Mouse (Mus musculus) intestine, postnatal 0 days (tissue): ENCODE measurements around the gene Ndufaf2. TPM values are rescaled to one million over a fixed set of nuclear protein-coding genes. Genes with fewer than 3 reads are reported as not detected.

Source experiments
- ATAC-seq: fragments of 200-750 bp; cut with Nextera tagmentation; 2 replicates; pipeline ENCODE4 v1.8.0; 2017; ENCODE audit warnings: mild to moderate bottlenecking, moderate TSS enrichment, moderate library complexity
- H3K27ac ChIP-seq: fragments of 300-500 bp; sonication (generic); 2 replicates; pipeline ENCODE4 v1.5.1; 2014; ENCODE audit warnings: mild to moderate bottlenecking, low read depth, low read length, moderate library complexity
- H3K27me3 ChIP-seq: fragments of 300-500 bp; sonication (generic); replicated peaks from 2 replicates; pipeline ENCODE4 v1.6.1; 2014; ENCODE audit warnings: low read length, mixed read lengths; ENCODE audit not compliant: control insufficient read depth, insufficient read depth
- H3K36me3 ChIP-seq: fragments of 300-500 bp; sonication (generic); 2 replicates; pipeline ENCODE4 v1.6.1; 2014; ENCODE audit warnings: mild to moderate bottlenecking, moderate library complexity; ENCODE audit not compliant: control insufficient read depth, insufficient read depth
- H3K4me1 ChIP-seq: fragments of 300-500 bp; sonication (generic); replicated peaks from 2 replicates; pipeline ENCODE4 v1.6.1; 2014; ENCODE audit warnings: antibody characterized with exemption, low read length, mixed read lengths; ENCODE audit not compliant: control insufficient read depth, insufficient read depth
- H3K4me2 ChIP-seq: fragments of 300-500 bp; sonication (generic); replicated peaks from 2 replicates; pipeline ENCODE4 v1.6.1; 2014; ENCODE audit warnings: low read depth, mild to moderate bottlenecking, moderate library complexity
- H3K4me3 ChIP-seq: fragments of 300-500 bp; sonication (generic); 2 replicates; pipeline ENCODE4 v1.5.1; 2014; ENCODE audit warnings: low read depth, low read length
- H3K9ac ChIP-seq: fragments of 300-500 bp; sonication (generic); 2 replicates; pipeline ENCODE4 v1.6.1; 2014; ENCODE audit warnings: mild to moderate bottlenecking, low read depth, low read length
- H3K9me3 ChIP-seq: fragments of 300-500 bp; sonication (generic); 2 replicates; pipeline ENCODE4 v1.6.1; 2016; ENCODE audit warnings: mixed run types; ENCODE audit not compliant: control insufficient read depth
- CTCF ChIP-seq: sonication (generic); IDR thresholded peaks from 2 replicates; pipeline ENCODE4 v1.5.1; 2016; ENCODE audit warnings: low read depth, mild to moderate bottlenecking, control low read depth, antibody characterized with exemption, moderate library complexity
- WGBS: fragments of 180-500 bp; shearing (Covaris S2); extraction: QIAGEN DNeasy Blood & Tissue Kit; methylation state at CpG from one replicate; pipeline ENCODE4 v1.1.7; 2014; 5-methylcytosine and 5-hydroxymethylcytosine counted together
- polyA plus RNA-seq: library from polyadenylated mRNA; unstranded; fragments of >200 nt; fragmentation: Nextera tagmentation; extraction: Ambion mirVana; gene quantifications from 2 replicates; pipeline ENCODE4 v1.2.1, GENCODE M21; 2015

Ndufaf2 gene
- polyA plus RNA-seq, 1 experiment from 2014 or later, result 39.2 TPM

DNA sequence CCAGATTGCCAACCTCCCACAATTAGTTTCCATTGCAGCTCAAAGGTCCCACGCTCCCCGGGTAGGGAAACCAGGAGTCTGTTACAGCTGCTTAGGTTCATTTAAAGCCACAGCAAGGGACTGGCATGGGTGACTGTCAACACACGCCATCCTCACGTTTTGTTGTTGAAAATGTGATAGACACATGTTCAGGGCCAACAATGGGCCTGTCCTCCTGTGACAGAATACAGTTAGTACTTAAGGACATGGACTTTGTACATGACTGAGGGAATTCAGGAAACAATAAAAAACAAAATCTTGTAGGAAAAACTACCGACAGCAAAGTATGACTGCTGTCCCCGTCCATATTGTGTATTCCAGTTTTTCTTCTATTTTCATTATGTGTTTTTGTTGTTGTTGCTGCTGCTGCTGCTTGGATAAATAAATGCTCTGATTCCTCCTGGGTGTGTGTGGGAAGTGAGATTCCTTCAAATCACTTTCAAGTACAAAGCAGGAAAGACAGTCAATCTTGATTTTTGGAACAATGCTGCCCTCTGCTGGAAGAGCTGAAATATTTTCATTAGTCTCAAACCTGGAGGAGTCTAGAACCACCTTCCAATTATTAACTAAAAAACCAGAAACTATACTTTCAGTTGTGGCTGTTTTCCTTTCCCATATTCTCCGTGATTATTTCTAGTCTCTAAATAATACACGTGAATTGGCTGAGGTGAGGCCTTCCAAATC, 5.6 kb downstream of the Ndufaf2 start:
- 41% methylated on average over 8 of the region's 8 CpGs for WGBS
- H3K4me3 ChIP-seq, result no peak overlapping the region
- no peaks in the 10 kb centered on the region for H3K9me3 ChIP-seq
- H3K27ac ChIP-seq, result no peak overlapping the region
- peak overlapping the region; percentile 3; the same call in 1 of the 2 replicates for H3K4me2 ChIP-seq
- H3K27me3 ChIP-seq, result no peaks in the 10 kb centered on the region
- no peaks in the 10 kb centered on the region for H3K36me3 ChIP-seq
- H3K4me1 ChIP-seq, result no peaks in the 10 kb centered on the region
- peak; percentile 53 for ATAC-seq
- H3K9ac ChIP-seq, result no peak overlapping the region
- peak; percentile 80 for TF ChIP-seq CTCF

DNA sequence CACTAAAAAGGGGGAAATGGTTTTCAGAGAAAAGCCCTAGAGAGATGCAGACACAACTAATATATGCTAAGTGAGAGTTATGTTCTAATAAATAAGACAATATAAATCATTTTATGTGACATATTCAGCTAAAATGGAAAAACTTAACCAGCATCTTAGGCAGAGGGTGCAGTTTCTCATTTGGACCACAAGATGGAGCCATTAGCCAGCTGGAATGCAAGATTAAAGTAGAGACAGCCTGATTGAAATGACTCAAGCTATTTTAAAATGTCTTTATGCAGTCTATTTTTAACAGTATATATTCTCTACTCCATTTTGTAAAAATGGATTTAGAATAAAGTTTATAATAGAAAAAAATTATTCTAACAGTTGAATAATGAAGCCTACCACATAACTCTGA, 6.6 kb downstream of the Ndufaf2 start:
- Histone ChIP-seq H3K4me2 (no peak overlapping the region), H3K9ac (no peak overlapping the region), H3K9me3 (no peaks in the 10 kb centered on the region), H3K27ac (no peak overlapping the region), H3K36me3 (no peaks in the 10 kb centered on the region), H3K4me3 (no peak overlapping the region), H3K27me3 (no peaks in the 10 kb centered on the region), H3K4me1 (no peaks in the 10 kb centered on the region)
- TF ChIP-seq CTCF, result peak; percentile 80
- ATAC-seq, result no peak

DNA sequence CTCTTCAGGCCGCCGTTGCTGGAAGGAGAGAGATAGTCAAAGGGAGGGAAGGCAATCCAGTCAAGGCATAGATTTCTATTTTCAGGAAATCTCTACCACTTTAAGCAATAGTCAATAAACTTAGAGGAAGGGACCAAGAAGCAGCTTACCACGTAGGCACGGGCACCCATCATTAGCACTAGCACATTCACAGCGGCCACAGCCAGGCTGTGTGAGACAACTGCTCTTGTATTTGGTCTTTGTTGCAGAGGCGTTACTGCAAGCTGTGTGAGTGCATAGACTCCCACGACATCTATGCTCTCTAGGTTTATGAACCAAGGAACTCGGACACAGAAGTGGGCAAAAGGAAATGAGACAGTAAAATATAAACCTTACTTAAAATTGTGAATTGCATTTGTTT, 14.3 kb downstream of the Ndufaf2 start:
- Histone ChIP-seq H3K27me3 (no peaks in the 10 kb centered on the region), H3K36me3 (no peaks in the 10 kb centered on the region), H3K9me3 (no peaks in the 10 kb centered on the region), H3K4me2 (no peak overlapping the region), H3K4me1 (no peaks in the 10 kb centered on the region), H3K9ac (no peak overlapping the region), H3K4me3 (no peak overlapping the region), H3K27ac (no peak overlapping the region)
- no peak for ATAC-seq
- TF ChIP-seq CTCF, result no peak
- WGBS, result 91% methylated on average over 8 of the region's 8 CpGs

DNA sequence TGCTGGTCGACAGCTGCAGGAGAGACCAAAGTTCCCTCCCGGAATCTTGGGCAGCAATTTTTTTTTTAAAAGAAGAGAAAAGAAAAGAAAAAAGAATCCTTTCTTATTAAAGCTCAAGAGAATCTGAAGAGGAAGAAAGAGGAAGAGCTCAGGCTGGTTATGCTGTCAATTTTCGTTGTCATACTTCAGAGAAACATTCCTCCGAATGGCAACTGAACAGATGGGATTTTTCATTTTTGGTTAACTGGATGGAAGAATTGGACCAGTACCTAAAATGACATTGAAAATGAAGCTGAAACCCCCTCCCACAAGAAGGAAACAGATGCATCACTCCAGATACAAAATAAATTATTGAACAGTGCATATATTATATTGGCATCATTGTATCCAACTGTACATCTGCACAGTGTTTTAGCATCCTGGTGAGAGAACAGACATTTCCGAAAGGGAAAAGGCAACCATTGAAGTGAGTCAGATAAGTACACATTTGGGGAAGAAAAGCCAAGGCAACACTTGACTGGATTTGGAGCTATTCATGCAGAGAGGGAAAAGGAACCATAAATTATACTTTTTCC, 19.9 kb downstream of the Ndufaf2 start:
- Histone ChIP-seq H3K4me3 (no peak overlapping the region), H3K9me3 (no peaks in the 10 kb centered on the region), H3K4me1 (no peaks in the 10 kb centered on the region), H3K27ac (no peak overlapping the region), H3K27me3 (no peaks in the 10 kb centered on the region), H3K9ac (no peak overlapping the region), H3K36me3 (no peaks in the 10 kb centered on the region), H3K4me2 (no peak overlapping the region)
- TF ChIP-seq CTCF, result no peak
- 84% methylated on average over 5 of the region's 5 CpGs for WGBS
- no peak for ATAC-seq

DNA sequence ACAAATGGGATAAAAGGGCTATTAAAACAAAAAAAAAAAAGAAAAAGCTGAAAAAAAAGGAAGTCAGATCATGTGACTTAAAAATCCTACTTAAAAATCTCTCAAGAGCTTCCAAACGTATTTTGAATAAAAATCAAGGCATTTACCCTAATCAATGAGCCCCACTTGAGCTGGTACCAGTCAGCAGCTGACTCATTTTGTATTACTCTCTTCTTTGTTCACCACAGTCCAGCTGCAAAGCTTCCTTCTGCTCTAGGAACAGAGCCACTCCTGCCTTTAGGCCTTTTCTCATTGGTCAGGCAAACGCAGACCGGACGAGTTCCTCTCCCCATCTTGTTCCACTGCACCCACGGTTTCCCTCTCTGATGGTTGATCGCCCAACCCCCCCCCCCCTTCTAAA, 22.8 kb downstream of the Ndufaf2 start:
- Histone ChIP-seq H3K4me2 (no peak overlapping the region), H3K4me3 (no peak overlapping the region), H3K9ac (no peak overlapping the region), H3K9me3 (no peaks in the 10 kb centered on the region), H3K36me3 (no peaks in the 10 kb centered on the region), H3K4me1 (no peaks in the 10 kb centered on the region), H3K27ac (no peak overlapping the region), H3K27me3 (no peaks in the 10 kb centered on the region)
- TF ChIP-seq CTCF, result no peak
- 86% methylated on average over 6 of the region's 6 CpGs for WGBS
- ATAC-seq, result no peak

DNA sequence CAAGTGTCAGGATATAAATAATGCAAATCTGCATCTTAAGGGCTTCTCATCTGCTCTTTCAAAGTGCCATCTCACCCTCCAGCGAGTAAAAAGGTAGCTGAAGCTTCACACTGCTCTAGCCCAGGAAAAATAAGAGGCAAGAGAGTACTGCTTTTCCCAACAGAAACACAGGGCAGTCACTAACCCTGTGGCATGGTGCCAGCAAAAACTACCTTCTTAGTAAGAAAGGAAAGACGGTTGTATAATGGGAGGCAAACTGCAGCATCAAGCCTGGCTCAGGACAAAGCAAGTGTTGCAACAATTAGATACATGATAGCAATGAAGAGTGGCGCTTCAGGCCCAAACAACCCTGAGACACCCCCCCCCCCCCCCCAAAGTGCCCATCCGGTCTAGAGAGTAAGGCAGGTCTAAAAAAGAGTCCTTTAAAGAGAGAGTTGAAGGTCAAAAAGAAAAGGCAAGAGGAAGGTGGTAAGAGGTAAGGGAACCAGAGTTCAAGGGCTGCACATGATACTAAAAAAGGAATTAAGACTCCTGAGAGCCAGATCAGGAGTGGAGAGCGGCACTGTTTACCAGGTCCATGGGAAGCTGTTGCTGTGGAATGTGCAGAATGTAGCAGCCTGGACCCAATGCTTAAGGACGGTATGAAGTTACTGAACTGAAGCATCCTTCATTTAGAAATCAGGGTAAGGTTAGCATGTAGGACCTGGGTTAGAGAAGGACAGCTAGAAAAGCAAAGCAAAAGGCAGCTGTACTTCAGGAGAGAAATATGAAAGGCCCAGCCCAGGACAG, 26.2 kb downstream of the Ndufaf2 start:
- no peak overlapping the region for H3K4me2 ChIP-seq
- ATAC-seq, result no peak
- no peaks in the 10 kb centered on the region for H3K36me3 ChIP-seq
- H3K4me1 ChIP-seq, result no peaks in the 10 kb centered on the region
- 58% methylated on average over 6 of the region's 6 CpGs for WGBS
- no peak overlapping the region for H3K9ac ChIP-seq
- no peak for TF ChIP-seq CTCF
- H3K4me3 ChIP-seq, result no peak overlapping the region
- H3K27me3 ChIP-seq, result no peaks in the 10 kb centered on the region
- H3K9me3 ChIP-seq, result no peaks in the 10 kb centered on the region
- no peak overlapping the region for H3K27ac ChIP-seq
